Comparison of ENCODE assay signal across 22 mouse cellular contexts in the genomic region with DNA sequence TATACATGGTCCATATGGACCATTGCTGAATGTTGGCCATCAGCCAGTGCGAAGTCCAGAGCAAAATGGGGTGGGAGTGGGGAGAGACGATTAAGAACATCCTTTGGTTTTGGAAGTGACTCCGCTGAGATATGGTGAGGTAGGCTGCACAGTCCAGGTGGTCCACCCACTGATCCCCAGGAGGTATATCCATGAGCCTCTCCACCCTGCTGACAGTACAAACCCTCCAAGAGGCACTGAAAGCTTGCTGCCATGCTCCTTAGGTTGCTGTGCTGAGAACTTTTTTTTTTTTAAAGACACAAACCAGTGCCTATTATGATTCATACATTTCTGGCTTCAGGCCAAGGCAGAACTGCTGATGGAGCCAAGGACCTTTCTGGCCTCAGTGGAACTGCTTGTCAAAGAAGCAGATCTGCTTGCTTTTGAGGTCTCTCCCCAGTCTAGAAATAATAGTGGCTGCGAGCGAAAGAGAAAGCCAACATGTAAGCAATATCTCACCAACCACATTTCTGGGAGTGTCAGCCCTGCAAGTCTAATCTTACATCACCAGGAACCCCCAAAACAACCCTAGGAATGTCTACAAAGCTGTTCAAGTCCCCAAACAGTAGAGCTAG.
DNase-seq lines count a peak whose midpoint lies in the region; ATAC-seq lines count a peak whose summit lies in the region.
"Had no signal": no experiment of that assay in that cellular context is flagged by ENCODE, and none has a peak within 500 bp of the region (broad histone marks: within the 10 kb centered on the region; RNA-seq: fewer than 3 reads in every experiment).

No protein-coding gene starts in this region.

- no peaks in the 10 kb centered on the region for H3K36me3 ChIP-seq in liver, embryonic 12.5 days
- H3K36me3 ChIP-seq in liver, embryonic 11.5 days (ENCODE audit: control insufficient read depth, insufficient read depth, low read length): no peaks in the 10 kb centered on the region
- H3K36me3 ChIP-seq: embryonic facial prominence, embryonic 15.5 days; forebrain, embryonic 12.5 days; hindbrain, embryonic 12.5 days; limb, embryonic 15.5 days; midbrain, embryonic 15.5 days had no signal

- H3K4me2 ChIP-seq in liver, embryonic 12.5 days: peak overlapping the region; percentile 45
- no peak overlapping the region for H3K4me2 ChIP-seq in liver, embryonic 11.5 days
- H3K4me2 ChIP-seq: embryonic facial prominence, embryonic 15.5 days; forebrain, embryonic 12.5 days; heart, embryonic 11.5 days; hindbrain, embryonic 12.5 days; limb, embryonic 15.5 days; midbrain, embryonic 15.5 days had no signal

- H3K4me3 ChIP-seq in liver, embryonic 12.5 days: no peak overlapping the region
- H3K4me3 ChIP-seq in liver, embryonic 11.5 days (ENCODE audit: low read depth, low read length): no peak overlapping the region
- H3K4me3 ChIP-seq: embryonic facial prominence, embryonic 15.5 days; forebrain, embryonic 12.5 days; hindbrain, embryonic 12.5 days; limb, embryonic 15.5 days; megakaryocyte, embryonic 14.5 days; midbrain, embryonic 15.5 days; myocyte had no signal

- H3K9me3 ChIP-seq in liver, embryonic 12.5 days (replicated peaks): no peaks in the 10 kb centered on the region
- no peaks in the 10 kb centered on the region for H3K9me3 ChIP-seq in liver, embryonic 11.5 days (ENCODE audit: control insufficient read depth, low read length)
- H3K9me3 ChIP-seq: embryonic facial prominence, embryonic 15.5 days; forebrain, embryonic 12.5 days; hindbrain, embryonic 12.5 days; limb, embryonic 15.5 days; megakaryocyte, embryonic 14.5 days; midbrain, embryonic 15.5 days had no signal

- 63% methylated on average over 5 of the region's 5 CpGs for WGBS in liver, embryonic 12.5 days (ENCODE audit: insufficient replicate concordance)
- 80% methylated on average over 5 of the region's 5 CpGs for WGBS in liver, embryonic 11.5 days

- no peak overlapping the region for H3K9ac ChIP-seq in liver, embryonic 12.5 days
- H3K9ac ChIP-seq in liver, embryonic 11.5 days (ENCODE audit: low read depth, low read length): no peak overlapping the region
- H3K9ac ChIP-seq: embryonic facial prominence, embryonic 15.5 days; forebrain, embryonic 12.5 days; hindbrain, embryonic 12.5 days; limb, embryonic 15.5 days; midbrain, embryonic 15.5 days had no signal

- peaks cover 13% of the 10 kb centered on the region; the same call in 1 of the 2 replicates for H3K4me1 ChIP-seq in liver, embryonic 12.5 days
- H3K4me1 ChIP-seq in liver, embryonic 11.5 days (replicated peaks; ENCODE audit: control insufficient read depth, insufficient read depth, low read length): no peaks in the 10 kb centered on the region
- H3K4me1 ChIP-seq: embryonic facial prominence, embryonic 15.5 days; forebrain, embryonic 12.5 days; hindbrain, embryonic 12.5 days; limb, embryonic 15.5 days; megakaryocyte, embryonic 14.5 days; midbrain, embryonic 15.5 days had no signal

- no peaks in the 10 kb centered on the region for H3K27me3 ChIP-seq in liver, embryonic 12.5 days (replicated peaks)
- 0 out of 2 replicates have a peak, but pooled peaks cover 2% of the 10 kb centered on the region for H3K27me3 ChIP-seq in liver, embryonic 11.5 days (replicated peaks; ENCODE audit: control insufficient read depth, insufficient read depth, low read length)
- H3K27me3 ChIP-seq: embryonic facial prominence, embryonic 15.5 days; hindbrain, embryonic 12.5 days; limb, embryonic 15.5 days; midbrain, embryonic 15.5 days had no signal

- H3K27ac ChIP-seq in liver, embryonic 12.5 days: no peak overlapping the region
- H3K27ac ChIP-seq in liver, embryonic 11.5 days (ENCODE audit: low read depth, low read length): no peak overlapping the region
- H3K27ac ChIP-seq: embryonic facial prominence, embryonic 15.5 days; forebrain, embryonic 12.5 days; hindbrain, embryonic 12.5 days; limb, embryonic 15.5 days; midbrain, embryonic 15.5 days had no signal

- DNase-seq in liver, embryonic 11.5 days (ENCODE audit: low spot score): no peak
- peak; percentile 59 for DNase-seq in NIH3T3 (ENCODE audit: low read depth)
- no peak for DNase-seq in frontal cortex, postnatal 14 days (ENCODE audit: low spot score in 2 of 2)
- DNase-seq in heart, postnatal 14 days: no peak
- DNase-seq in left cerebral cortex, adult 11 months (ENCODE audit: low spot score): no peak
- DNase-seq: cerebellum, adult 9-11 months; gastrocnemius, postnatal 36 days; kidney, adult 18-20 months; kidney, postnatal 10 days; lung, postnatal 10 days; spleen, adult 18-20 months; thymus, postnatal 4 days had no signal

- peak; percentile 57 for ATAC-seq in liver, embryonic 12.5 days
- ATAC-seq in liver, embryonic 11.5 days (replicated peaks; ENCODE audit: low FRiP score): no peak; the same call in 1 of the 2 replicates
- ATAC-seq in erythroid progenitor cell, adult 5-6 weeks (replicated peaks; ENCODE audit: low FRiP score, poor library complexity, severe bottlenecking): peak; percentile 78
- ATAC-seq: midbrain, embryonic 15.5 days had no signal

- intact Hi-C loops in heart, postnatal 14 days (cut with DNase I): no loop called here
